Mouse (Mus musculus): Measurements from ENCODE around the gene Nap1l4. TPM values are rescaled to one million over a fixed set of nuclear protein-coding genes. Genes with fewer than 3 reads are reported as not detected.
"Not testable (repeated sequence)": the region's sequence is repeated elsewhere in the genome, so short reads cannot be mapped to it uniquely, and the experiment has no call there.

Gene Nap1l4
- total RNA-seq (2021) = 100 to 1,000 TPM; 191 to 200 TPM
- long read RNA-seq, experiment 1, transcript Nap1l4-206 (15 exons, 2,259 nt) = major isoform, 120 of 240 reads
- long read RNA-seq, experiment 1, transcript Nap1l4-201 (16 exons, 2,285 nt) = minor isoform, 63 of 240 reads
- long read RNA-seq, experiment 1, partial matches to known transcripts = 13 of 240 reads
- long read RNA-seq, experiment 1, other reads (novel, unspliced or antisense) = 43 of 240 reads
- long read RNA-seq, experiment 2, transcript Nap1l4-206 (15 exons, 2,259 nt) = major isoform, 93 of 172 reads
- long read RNA-seq, experiment 2, transcript Nap1l4-201 (16 exons, 2,285 nt) = minor isoform, 33 of 172 reads
- long read RNA-seq, experiment 2, partial matches to known transcripts = 11 of 172 reads
- long read RNA-seq, experiment 2, other reads (novel, unspliced or antisense) = 35 of 172 reads

DNA sequence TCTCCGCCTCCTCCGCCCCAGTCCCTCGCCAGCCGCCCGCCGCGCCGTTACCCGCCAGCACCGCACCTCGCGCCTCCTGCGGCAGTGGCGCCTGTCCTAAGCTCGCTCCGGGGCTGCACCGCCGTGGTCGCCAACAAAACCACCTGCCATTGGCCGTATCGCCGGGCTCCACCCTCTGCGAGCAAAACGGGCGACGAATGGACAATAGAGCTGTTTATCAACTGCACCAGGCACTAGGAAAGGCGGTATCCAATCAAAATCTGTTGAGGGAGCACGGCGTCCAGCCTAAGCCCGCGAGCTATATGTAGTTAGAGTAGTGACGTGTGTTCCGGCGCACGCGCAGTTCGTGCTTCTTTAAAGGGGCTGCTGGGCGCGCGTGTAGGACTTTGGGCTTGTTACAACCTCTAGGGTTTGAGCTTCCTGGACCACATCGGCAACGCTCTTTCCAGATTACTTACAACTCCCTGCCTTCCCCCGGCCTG is at the start of gene Nap1l4:
Gene Nap1l4, minus strand, starts transcription at position 131 of the 482 bp plus-strand sequence.
- DNase-seq (ENCODE audit: low spot score) = peak; percentile 100

DNA sequence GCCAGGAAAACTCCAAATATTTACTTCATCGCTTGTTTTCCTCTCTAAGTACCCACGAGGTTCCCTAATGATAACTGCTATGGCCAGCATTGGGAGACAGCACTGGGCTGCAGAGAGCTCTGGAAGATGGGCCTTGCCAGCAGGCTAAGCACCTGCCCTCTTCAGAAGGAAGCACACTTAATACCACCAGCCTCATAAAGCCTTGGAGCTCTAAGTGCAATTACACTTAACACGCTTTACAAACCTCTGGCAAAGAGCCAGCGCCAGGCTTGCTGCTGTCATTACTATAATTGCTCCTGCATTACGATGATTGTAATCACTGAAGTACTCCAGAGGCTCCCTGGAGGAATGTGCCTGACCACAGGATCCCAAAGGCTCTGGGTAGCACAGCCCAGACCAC is 46.0 kb upstream of the Nap1l4 start:
- DNase-seq (ENCODE audit: low spot score) = no peak

- no peak for DNase-seq (ENCODE audit: low spot score)
Measured at GRCm38 (mm10) chr7:143592255-143592654, 43.3 kb upstream of the Nap1l4 start.

GRCm38 (mm10) chr7:143588006-143588405 is 39.1 kb upstream of the Nap1l4 start:
- peak; percentile 80 for DNase-seq (ENCODE audit: low spot score)

GRCm38 (mm10) chr7:143587586-143587985 is 38.7 kb upstream of the Nap1l4 start:
- peak; percentile 55 for DNase-seq (ENCODE audit: low spot score)

- peak; percentile 65 for DNase-seq (ENCODE audit: low spot score)
Measured at GRCm38 (mm10) chr7:143583956-143584355, 35.0 kb upstream of the Nap1l4 start.

- no peak for DNase-seq (ENCODE audit: low spot score)
Measured at GRCm38 (mm10) chr7:143583025-143583424, 34.1 kb upstream of the Nap1l4 start.

GRCm38 (mm10) chr7:143575751-143576150 is 26.8 kb upstream of the Nap1l4 start:
- no peak for DNase-seq (ENCODE audit: low spot score)

- DNase-seq (ENCODE audit: low spot score) = no peak
Measured at GRCm38 (mm10) chr7:143565648-143566039, 16.7 kb upstream of the Nap1l4 start.

GRCm38 (mm10) chr7:143565015-143565647 is 16.2 kb upstream of the Nap1l4 start:
- DNase-seq (ENCODE audit: low spot score) = no peak

GRCm38 (mm10) chr7:143563787-143564186 is 14.9 kb upstream of the Nap1l4 start:
- DNase-seq (ENCODE audit: low spot score) = no peak

DNA sequence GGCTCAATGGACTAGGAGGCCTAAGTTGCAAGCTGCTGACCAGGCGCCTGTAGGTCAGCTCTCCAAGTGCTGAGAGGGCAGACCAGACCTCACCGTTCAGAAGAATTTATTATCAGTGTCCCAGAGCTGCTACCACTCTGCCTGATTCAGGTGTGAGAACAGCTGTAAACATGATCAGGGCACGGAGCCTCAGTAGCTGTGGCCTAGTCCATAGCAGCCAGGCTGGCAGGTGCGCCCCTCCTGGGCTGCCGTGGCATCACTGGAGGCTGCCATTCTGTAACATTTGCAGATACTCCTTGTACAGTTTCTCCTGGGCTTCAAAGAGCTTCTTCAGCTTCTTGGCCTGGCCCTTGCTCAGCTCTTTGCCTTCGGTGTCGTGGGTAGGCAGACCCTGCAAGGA is 8.7 kb upstream of the Nap1l4 start:
- DNase-seq (ENCODE audit: low spot score) = no peak

GRCm38 (mm10) chr7:143556964-143557610 is 8.2 kb upstream of the Nap1l4 start:
- DNase-seq (ENCODE audit: low spot score) = peak; percentile 61

GRCm38 (mm10) chr7:143549588-143550220 is 798 bp upstream of the Nap1l4 start:
- DNase-seq (ENCODE audit: low spot score) = no peak

DNA sequence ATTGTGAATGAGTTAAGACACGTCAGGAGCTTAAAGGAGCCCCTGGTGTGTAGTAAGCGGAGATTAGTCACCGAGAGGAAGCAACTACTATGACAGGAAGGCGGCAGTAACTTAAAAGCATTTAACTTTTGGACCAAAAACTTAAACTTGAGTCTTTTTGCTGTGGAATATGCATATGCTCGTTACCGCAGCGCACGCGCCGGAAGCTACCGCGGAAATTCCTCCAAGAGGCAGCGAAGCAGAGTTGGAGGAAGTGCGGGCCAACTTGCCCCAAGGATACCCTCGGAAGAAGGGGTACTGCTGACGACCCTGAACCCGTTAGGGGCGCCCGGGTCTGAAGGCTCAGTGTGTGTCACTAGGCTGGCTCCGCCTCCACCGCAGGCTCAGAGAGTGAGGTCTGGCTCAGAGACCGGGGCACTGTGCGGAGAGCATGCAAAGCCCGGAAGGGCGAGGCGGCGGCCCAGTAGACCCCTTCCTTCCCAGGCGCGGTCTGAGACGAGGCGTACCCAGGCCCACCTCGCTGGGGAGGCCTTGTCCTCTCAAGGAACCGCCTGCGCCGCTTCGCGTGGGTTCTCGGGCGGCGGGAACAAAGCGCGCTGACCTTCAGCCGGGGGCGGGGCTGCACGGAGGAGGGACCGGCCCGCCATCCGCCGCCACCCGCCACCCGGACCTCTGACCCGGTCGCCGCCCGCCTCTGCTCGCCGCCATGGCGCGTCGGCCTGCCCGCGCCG is 510 bp downstream of the Nap1l4 start:
- DNase-seq (ENCODE audit: low spot score) = no peak

- no peak for DNase-seq (ENCODE audit: low spot score)
Measured at GRCm38 (mm10) chr7:143546554-143546953, 2.4 kb downstream of the Nap1l4 start.

- no peak for DNase-seq (ENCODE audit: low spot score)
Measured at GRCm38 (mm10) chr7:143544368-143544767, 4.5 kb downstream of the Nap1l4 start.

DNA sequence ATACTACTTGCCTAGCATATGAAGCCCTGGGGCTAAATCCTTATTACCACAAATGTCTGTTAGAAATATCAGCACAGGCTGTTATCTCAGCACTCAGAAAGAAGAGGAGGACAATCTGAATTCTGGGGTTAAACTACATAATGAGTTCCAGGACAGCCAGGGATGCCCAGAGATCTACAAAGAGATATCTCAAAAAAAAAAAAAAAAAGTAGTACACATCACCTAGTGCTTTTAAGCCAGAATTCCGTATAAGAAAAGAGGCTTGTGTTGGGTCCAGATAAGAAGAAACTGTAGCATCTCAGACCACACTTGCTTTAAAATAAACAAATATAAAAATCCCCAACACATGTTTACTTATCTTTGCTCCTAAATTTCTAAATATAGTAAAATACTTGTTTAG is 10.2 kb downstream of the Nap1l4 start:
- no peak for DNase-seq (ENCODE audit: low spot score)

DNA sequence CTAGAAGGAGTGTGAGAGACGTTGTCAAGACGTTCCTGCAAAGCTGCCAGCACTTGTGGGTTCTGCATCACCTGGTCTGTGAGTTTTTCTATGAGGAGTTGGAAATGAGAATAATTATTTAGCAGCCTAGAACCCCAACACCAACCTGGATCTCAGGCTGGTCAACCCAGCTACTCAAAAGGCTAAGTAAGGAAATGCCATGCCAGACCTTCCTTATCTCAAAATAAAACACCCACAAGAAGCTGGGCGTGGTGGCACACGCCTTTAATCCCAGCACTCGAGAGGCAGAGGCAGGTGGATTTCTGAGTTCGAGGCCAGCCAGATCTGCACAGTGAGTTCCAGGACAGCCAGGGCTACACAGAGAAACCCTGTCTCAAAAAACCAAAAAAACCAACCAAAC is 10.7 kb downstream of the Nap1l4 start:
- DNase-seq (ENCODE audit: low spot score) = not testable (repeated sequence)

- no peak for DNase-seq (ENCODE audit: low spot score)
Measured at GRCm38 (mm10) chr7:143536251-143536650, 12.7 kb downstream of the Nap1l4 start.

GRCm38 (mm10) chr7:143533284-143533683 is 15.6 kb downstream of the Nap1l4 start:
- no peak for DNase-seq (ENCODE audit: low spot score)
